Mouse (Mus musculus): ENCODE results near the gene Txnip.

GRCm38 (mm10) chr3:96579239-96579750 is 21.5 kb downstream of the Txnip start:
- no peak for TF ChIP-seq USF1 (IDR thresholded peaks at IDR 0.05; ENCODE audit: low read depth)
- no peak for TF ChIP-seq CTCF (IDR thresholded peaks at IDR 0.05; ENCODE audit: control insufficient read depth, insufficient read depth, insufficient read length)
- TF ChIP-seq MAX (IDR thresholded peaks at IDR 0.05): no peak
